Mouse (Mus musculus) limb, embryonic 10.5 days (tissue): Measurements from ENCODE around the gene Casr. TPM values are rescaled to one million over a fixed set of nuclear protein-coding genes. Genes with fewer than 3 reads are reported as not detected.

Experiments used
- DNase-seq: peaks from one replicate; pipeline ENCODE4 v3.0.0-alpha.2; 2017; ENCODE audit warnings: low spot score
- H3K27ac ChIP-seq: fragments of 300-500 bp; sonication (generic); 2 replicates; pipeline ENCODE4 v1.5.1; 2016; ENCODE audit warnings: mild to moderate bottlenecking
- H3K27me3 ChIP-seq: fragments of 300-500 bp; sonication (generic); 2 replicates; pipeline ENCODE4 v1.6.1; 2016; ENCODE audit warnings: low read depth, mild to moderate bottlenecking; ENCODE audit not compliant: poor library complexity, severe bottlenecking
- H3K36me3 ChIP-seq: fragments of 300-500 bp; sonication (generic); 2 replicates; pipeline ENCODE4 v1.6.1; 2016; ENCODE audit warnings: mild to moderate bottlenecking, moderate library complexity
- H3K4me1 ChIP-seq: fragments of 300-500 bp; sonication (generic); 2 replicates; pipeline ENCODE4 v1.6.1; 2016
- H3K4me3 ChIP-seq: fragments of 300-500 bp; sonication (generic); 2 replicates; pipeline ENCODE4 v1.5.1; 2016; ENCODE audit warnings: mild to moderate bottlenecking, moderate library complexity
- H3K9me3 ChIP-seq: fragments of 300-500 bp; sonication (generic); replicated peaks from 2 replicates; pipeline ENCODE4 v1.6.1; 2016; ENCODE audit warnings: mild to moderate bottlenecking
- WGBS: fragments of 180-500 bp; shearing (Covaris S2); methylation state at CpG from one replicate; pipeline ENCODE4 v1.1.7; 2016; 5-methylcytosine and 5-hydroxymethylcytosine counted together
- polyA plus RNA-seq: library from polyadenylated mRNA; unstranded; fragments of >200 nt; fragmentation: Nextera tagmentation; extraction: Ambion mirVana; gene quantifications from 2 replicates; pipeline ENCODE4 v1.2.1, GENCODE M21; 2016

The Casr gene
- polyA plus RNA-seq, result 0.13 and 0.14 TPM in 2 replicates

DNA sequence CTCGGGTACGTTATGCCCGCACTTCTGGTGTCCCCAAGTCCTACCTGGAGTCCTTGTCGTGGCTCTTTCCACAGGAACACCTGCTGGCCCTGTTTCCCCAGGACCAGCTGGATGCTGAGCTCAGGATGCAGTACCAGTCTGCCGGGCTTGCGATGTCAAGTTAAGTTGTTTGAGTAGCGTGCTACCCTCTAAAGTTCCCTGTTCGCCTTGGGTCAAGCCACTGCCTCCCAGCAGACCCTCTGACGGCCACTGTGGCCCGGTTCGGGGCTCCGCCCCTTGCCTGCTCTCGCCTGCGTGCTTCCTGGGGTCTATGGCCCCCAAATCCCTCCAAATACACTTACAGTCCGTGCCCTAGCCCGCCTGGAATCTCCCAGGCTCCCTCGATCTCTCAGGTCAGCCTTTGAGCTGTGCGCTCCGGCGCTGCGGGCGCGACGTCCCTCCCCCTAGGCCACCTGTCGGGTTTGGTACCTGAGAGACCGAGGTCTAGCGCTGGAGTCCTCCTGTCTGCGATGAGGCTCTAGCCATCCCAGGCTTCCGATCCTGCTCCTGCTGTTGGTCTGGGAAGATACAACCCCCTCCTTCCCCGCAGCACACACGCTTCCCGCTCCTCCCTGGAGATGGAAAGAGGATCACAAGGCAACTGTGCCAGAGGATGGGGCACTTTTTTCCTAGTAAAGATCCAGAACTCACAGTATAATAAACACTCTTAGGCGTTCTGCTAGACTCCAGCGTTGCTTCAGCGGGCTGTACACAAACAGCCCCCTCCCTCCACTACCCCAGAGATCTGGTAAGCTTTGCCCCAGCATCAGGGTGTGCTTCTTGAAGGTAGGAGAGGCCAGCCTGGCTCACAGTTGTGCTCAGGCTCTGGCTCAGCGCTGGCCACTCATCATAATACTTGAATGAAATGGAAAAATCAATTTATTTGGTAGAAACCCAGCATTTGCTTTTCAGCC lies at the start of gene Casr:
TSS of gene Casr (minus strand) at position 756 of the 953 bp plus-strand sequence.
- peaks cover 9% of the 10 kb centered on the region for H3K4me1 ChIP-seq
- peak; percentile 37 for DNase-seq
- no peaks in the 10 kb centered on the region for H3K9me3 ChIP-seq
- peak within 1 kb of the TSS; percentile 50 for H3K4me3 ChIP-seq
- no peak within 1 kb of the TSS for H3K27ac ChIP-seq
- 3% methylated on average over 36 of the region's 36 CpGs for WGBS
- H3K27me3 ChIP-seq, result peaks cover 34% of the 10 kb centered on the region
- H3K36me3 ChIP-seq, result no peaks in the 10 kb centered on the region

DNA sequence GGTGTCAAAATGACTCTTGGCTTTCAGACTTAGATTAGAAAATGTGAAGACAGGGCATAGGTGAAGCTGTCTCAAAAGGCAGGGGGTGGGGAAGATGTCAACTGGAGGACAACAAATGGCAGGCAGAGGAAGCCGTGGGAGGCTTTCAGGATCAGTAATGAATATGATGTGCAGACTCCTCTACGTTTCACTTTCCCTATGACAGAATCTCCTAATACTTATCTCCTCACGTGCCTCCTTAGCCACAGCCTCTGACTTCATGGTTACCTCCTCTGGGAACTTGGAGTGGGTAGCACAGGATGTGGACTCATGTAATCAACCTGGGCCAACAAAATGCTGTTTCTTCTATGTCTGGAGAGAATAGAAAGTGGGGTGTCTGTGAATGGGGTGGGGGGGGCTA lies 40.7 kb upstream of the Casr start:
- no peaks in the 10 kb centered on the region for H3K4me1 ChIP-seq
- H3K9me3 ChIP-seq, result no peaks in the 10 kb centered on the region
- H3K36me3 ChIP-seq, result no peaks in the 10 kb centered on the region
- H3K4me3 ChIP-seq, result no peak overlapping the region
- no peak for DNase-seq
- 84% methylated on average over 3 of the region's 3 CpGs for WGBS
- H3K27ac ChIP-seq, result no peak overlapping the region
- H3K27me3 ChIP-seq, result no peaks in the 10 kb centered on the region

DNA sequence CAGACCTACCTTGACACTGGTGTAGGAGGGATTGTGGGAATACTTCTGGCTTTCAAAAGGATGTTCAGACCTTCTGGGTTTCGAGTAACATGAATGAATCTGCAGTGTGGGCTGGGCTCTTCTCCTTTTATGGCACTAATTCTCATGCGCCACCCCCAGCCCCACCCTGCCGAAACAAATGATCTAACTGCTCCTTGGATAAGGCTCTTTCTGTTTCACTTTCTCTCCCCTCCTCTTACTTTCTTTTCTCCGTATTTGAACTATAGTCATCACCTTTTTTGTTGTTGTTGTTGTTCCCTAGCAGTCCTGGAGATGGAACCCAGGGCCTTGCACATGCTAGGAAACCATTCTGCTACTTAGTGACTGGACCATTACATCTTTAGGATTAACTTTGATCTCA lies 36.3 kb upstream of the Casr start:
- WGBS, result 83% methylated on average over 4 of the region's 4 CpGs
- Histone ChIP-seq H3K27me3 (no peaks in the 10 kb centered on the region), H3K4me3 (no peak overlapping the region), H3K4me1 (no peaks in the 10 kb centered on the region), H3K36me3 (no peaks in the 10 kb centered on the region), H3K9me3 (no peaks in the 10 kb centered on the region), H3K27ac (no peak overlapping the region)
- no peak for DNase-seq

DNA sequence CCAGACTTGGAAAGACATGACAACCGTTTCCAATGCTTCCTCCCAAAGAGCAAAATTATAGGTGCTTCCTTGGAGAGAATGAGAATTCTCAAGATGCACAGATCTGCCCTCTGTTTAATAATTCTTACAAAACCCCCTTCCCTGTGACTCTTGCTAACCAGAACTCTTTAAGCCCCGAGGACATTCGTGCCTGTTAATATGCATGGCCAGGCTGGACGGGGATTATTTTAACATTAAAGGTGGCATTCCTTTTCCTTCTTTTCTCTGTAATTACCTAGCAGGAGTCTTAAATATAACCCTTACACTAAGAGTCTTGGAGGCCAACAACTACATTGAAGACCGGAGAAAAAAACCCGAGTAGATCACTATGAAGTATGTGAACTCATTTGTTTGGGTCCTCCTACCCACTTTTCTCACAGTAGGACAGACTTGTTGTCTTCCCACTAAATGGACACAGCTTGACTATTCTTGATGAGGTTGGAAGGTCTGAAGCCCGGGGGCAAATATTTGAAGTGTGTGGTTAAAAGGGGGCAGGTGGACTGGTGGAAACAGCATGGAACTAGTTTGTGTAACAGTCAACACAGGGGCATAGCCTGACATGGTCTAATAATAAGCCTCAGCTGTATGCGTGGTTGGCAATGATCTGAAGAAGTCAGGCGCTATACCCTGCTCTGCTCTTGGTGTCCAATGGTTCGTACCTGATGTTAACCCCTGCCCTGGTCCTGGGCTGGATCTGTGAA lies 34.9 kb upstream of the Casr start:
- no peak overlapping the region for H3K27ac ChIP-seq
- no peaks in the 10 kb centered on the region for H3K27me3 ChIP-seq
- WGBS, result 90% methylated on average over 10 of the region's 10 CpGs
- H3K4me3 ChIP-seq, result no peak overlapping the region
- no peaks in the 10 kb centered on the region for H3K9me3 ChIP-seq
- DNase-seq, result no peak
- H3K36me3 ChIP-seq, result no peaks in the 10 kb centered on the region
- H3K4me1 ChIP-seq, result no peaks in the 10 kb centered on the region

DNA sequence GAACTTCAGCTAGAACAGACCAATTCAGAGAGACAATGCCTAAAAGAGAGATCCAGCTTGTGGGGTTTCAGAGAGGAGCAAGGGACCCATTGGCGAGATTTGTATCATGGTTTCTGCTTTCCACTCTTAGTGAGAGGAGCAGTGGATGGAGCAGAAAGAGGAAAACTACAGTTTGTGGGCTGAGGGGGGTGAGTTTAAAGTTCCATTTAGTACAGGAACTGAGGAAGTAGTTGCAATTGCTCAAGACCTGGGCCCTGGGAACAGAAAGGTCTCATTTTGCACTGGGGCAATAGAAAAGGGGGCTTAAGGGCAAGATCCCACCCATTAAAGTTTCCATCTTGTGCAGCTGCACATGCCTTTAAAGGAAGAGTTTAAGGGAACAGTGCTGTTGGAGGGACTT lies 28.0 kb upstream of the Casr start:
- no peaks in the 10 kb centered on the region for H3K9me3 ChIP-seq
- 82% methylated on average over 1 of the region's 1 CpGs for WGBS
- no peaks in the 10 kb centered on the region for H3K4me1 ChIP-seq
- H3K4me3 ChIP-seq, result no peak overlapping the region
- H3K27ac ChIP-seq, result no peak overlapping the region
- no peak for DNase-seq
- no peaks in the 10 kb centered on the region for H3K27me3 ChIP-seq
- no peaks in the 10 kb centered on the region for H3K36me3 ChIP-seq

DNA sequence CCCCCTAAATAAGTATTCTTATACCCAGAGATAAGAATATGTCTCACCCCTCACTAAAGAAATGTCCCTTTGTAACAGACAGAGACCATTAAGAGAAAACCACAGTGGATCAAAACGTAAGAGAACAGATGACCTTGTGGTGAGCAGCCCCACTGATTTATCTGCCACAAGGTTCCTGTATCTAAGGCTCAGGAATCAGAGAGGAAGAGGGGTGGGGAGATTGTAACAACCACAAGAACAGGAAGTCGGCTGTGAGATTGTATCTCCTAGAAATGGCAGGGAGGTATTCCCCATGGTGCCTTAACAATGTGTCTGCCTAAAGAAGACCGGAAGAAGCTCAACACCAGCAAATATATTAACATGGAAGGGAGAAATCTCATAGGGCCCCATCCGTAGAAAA lies 26.0 kb upstream of the Casr start:
- no peaks in the 10 kb centered on the region for H3K9me3 ChIP-seq
- no peak overlapping the region for H3K27ac ChIP-seq

DNA sequence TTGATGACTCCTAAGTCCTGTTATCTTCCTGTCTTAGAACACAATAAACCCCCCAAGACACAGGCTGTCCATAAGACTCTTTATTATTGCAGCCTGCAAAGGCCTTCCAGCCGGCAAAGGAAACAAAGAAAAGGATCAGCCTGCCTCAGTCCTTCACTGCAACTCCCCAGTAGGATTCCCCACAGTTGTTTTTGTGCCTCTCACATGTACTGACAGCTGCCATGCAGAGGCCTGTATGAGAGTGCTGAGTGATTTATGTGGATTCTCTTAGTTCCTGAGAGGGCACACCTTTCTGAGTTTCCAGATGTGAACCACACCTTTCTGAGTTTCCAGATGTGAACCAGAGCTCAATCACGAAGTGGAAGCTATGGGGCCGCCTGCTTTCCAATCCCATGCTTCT lies 20.1 kb upstream of the Casr start:
- DNase-seq, result no peak
- 66% methylated on average over 3 of the region's 3 CpGs for WGBS

More for the DNA sequence above, 26.0 kb upstream of the Casr start:
- H3K27me3 ChIP-seq, result no peaks in the 10 kb centered on the region
- no peaks in the 10 kb centered on the region for H3K36me3 ChIP-seq
- DNase-seq, result no peak
- WGBS, result 83% methylated on average over 4 of the region's 4 CpGs
- H3K4me1 ChIP-seq, result no peaks in the 10 kb centered on the region
- no peak overlapping the region for H3K4me3 ChIP-seq

DNA sequence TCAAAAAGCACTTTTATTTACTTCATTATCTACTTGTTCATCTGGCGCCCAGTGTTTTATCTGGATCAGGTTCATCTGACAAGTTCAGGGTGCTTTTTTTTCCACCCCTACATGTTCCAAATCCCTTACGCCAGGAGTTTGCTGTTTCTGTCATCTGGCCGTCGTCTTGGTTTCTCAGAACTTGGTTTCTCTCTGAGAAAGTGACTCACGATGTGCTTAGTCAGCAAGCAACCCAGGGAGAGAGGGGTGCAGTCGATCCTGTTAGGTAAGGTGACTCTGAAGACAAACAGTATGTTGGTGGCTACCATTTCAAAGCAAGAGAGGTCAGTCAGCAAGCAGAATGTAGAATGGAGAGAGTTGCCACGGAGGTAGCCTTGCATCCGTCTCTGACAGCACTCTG lies 10.0 kb upstream of the Casr start:
- H3K4me1 ChIP-seq, result no peaks in the 10 kb centered on the region
- 85% methylated on average over 8 of the region's 8 CpGs for WGBS
- H3K4me3 ChIP-seq, result no peak overlapping the region
- H3K36me3 ChIP-seq, result no peaks in the 10 kb centered on the region
- H3K27me3 ChIP-seq, result no peaks in the 10 kb centered on the region
- DNase-seq, result no peak
- no peak overlapping the region for H3K27ac ChIP-seq
- no peaks in the 10 kb centered on the region for H3K9me3 ChIP-seq

More for the DNA sequence above, 20.1 kb upstream of the Casr start:
- Histone ChIP-seq H3K27ac (no peak overlapping the region), H3K4me3 (no peak overlapping the region), H3K9me3 (no peaks in the 10 kb centered on the region), H3K36me3 (no peaks in the 10 kb centered on the region), H3K27me3 (no peaks in the 10 kb centered on the region), H3K4me1 (no peaks in the 10 kb centered on the region)

DNA sequence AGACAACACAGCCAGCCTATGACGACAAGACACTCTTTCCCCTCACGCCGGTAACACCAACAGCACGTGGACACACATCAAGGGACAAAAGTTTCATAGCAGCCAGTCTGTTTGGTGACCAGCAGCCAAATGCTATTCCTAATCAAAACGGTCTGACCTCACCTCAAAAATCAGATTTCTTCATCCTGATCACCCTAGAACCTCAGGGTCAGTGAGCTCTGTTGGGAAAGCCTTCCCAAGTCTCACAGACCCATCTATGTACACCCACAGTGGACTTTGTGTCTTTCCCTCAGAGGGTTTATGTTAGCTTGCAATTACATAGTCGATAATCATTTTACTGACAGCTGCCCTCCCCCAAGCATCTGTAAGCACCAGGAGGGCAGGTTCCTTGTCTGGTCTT lies 2.4 kb downstream of the Casr start:
- Histone ChIP-seq H3K4me1 (peaks cover 9% of the 10 kb centered on the region), H3K4me3 (no peak overlapping the region), H3K27ac (no peak overlapping the region), H3K36me3 (no peaks in the 10 kb centered on the region), H3K27me3 (peaks cover 34% of the 10 kb centered on the region), H3K9me3 (no peaks in the 10 kb centered on the region)
- DNase-seq, result no peak
- 91% methylated on average over 6 of the region's 6 CpGs for WGBS

DNA sequence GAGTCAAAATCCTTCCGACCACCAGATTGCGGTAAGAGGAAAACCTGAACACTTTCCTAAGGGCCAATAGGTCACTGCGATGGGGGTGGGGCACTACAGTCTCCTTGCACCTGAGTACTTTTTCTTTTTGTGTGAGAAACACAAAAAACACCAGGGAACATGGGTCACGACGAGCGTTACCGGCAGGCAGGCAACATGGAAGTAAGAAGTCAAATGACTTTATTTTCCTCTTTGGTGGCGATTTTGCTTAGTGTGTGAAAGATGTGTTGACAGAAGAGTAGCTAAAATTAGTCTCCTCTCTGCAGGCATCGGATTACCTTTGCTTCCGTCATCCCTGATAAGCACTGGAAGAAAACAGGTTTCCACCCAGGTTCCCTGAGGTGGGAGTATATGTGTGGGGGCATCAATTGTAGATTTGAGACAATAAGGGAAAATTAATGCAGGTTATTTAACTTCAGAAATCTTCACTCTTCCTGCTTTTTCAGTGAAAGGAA lies 6.2 kb downstream of the Casr start:
- Histone ChIP-seq H3K27me3 (peaks cover 12% of the 10 kb centered on the region), H3K4me1 (no peaks in the 10 kb centered on the region), H3K4me3 (no peak overlapping the region), H3K9me3 (no peaks in the 10 kb centered on the region), H3K27ac (no peak overlapping the region), H3K36me3 (no peaks in the 10 kb centered on the region)
- no peak for DNase-seq
- 74% methylated on average over 10 of the region's 10 CpGs for WGBS

DNA sequence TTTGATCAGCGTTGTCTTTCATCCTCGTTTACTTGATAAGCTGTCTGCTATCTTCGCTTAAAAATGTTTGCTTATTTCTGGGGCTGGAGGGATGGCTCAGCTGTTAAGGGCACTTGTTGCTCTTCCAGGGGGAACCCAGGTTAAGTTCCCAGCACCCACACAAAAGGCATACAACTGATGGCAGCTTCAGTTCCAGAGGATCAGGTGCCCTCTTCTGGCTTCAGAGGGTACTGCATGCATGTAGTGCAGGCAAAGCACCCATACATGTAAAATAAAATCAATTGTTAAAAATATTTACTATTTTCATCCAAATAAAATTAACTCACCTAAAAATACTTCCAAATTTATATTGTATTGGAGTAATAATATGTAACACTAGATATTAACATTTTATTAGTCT lies 8.3 kb downstream of the Casr start:
- no peak for DNase-seq
- Histone ChIP-seq H3K9me3 (no peaks in the 10 kb centered on the region), H3K27me3 (no peaks in the 10 kb centered on the region), H3K27ac (no peak overlapping the region), H3K4me1 (no peaks in the 10 kb centered on the region), H3K36me3 (no peaks in the 10 kb centered on the region), H3K4me3 (no peak overlapping the region)
- WGBS, result 91% methylated on average over 3 of the region's 3 CpGs

DNA sequence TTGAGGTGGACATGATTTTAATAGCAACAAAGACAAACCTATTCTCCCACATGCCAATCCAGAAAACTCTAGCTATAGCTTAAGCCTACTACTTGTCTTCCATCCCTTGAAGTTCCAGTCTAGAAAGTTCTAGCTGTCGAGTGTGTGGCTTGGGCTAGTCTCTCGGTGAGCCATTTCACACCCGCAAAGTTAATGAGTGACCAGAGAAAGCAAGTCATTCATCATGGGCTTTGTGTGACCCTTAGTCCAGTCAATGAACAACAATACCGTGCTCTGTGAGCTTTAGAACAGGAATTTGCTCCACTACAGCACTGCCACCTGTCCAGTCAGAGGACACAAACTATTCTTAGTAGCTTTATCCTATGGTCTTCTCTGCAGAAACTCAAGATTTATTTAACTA lies 16.6 kb downstream of the Casr start:
- DNase-seq, result no peak
- Histone ChIP-seq H3K36me3 (no peaks in the 10 kb centered on the region), H3K4me3 (no peak overlapping the region), H3K9me3 (no peaks in the 10 kb centered on the region), H3K27ac (no peak overlapping the region), H3K27me3 (no peaks in the 10 kb centered on the region), H3K4me1 (no peaks in the 10 kb centered on the region)
- WGBS, result 84% methylated on average over 4 of the region's 4 CpGs

DNA sequence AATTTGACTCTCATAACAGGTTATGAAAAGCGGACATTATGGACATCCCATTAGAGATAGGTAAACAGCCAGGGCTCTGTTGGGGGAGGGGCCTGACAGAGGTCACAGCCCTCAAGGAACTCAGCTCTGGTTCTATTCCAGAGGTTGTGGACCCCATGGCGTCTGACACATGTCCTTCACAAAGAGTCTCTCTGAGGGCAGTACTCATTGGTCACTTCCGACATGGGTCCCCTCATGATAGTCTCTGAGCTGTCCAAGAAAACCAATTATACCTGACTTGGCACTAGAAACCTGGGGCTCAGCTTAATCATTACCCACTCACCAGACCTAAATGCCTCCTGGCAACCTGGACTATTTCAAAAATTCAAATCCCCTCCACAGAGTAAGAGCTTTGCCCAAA lies 18.9 kb downstream of the Casr start:
- no peak for DNase-seq
- Histone ChIP-seq H3K4me1 (no peaks in the 10 kb centered on the region), H3K36me3 (no peaks in the 10 kb centered on the region), H3K27me3 (no peaks in the 10 kb centered on the region), H3K4me3 (no peak overlapping the region), H3K27ac (no peak overlapping the region), H3K9me3 (no peaks in the 10 kb centered on the region)
- 91% methylated on average over 3 of the region's 3 CpGs for WGBS
